Mouse (Mus musculus) stomach, embryonic 14.5 days (tissue): ENCODE results near the gene Traf4. TPM values are rescaled to one million over a fixed set of nuclear protein-coding genes. Genes with fewer than 3 reads are reported as not detected.

Experiments
- ATAC-seq: fragments of 200-750 bp; cut with Nextera tagmentation; 2 replicates; pipeline ENCODE4 v1.8.0; 2017; ENCODE audit warnings: low read depth, moderate TSS enrichment; ENCODE audit not compliant: insufficient number of reproducible peaks, insufficient read depth, low FRiP score
- H3K27ac ChIP-seq: fragments of 300-500 bp; sonication (generic); 2 replicates; pipeline ENCODE4 v1.5.1; 2014; ENCODE audit warnings: mild to moderate bottlenecking, low read length, moderate library complexity, mixed read lengths
- H3K27me3 ChIP-seq: fragments of 300-500 bp; sonication (generic); 2 replicates; pipeline ENCODE4 v1.6.1; 2014; ENCODE audit warnings: low read length, control low read depth, mixed read lengths; ENCODE audit not compliant: control insufficient read depth, insufficient read depth
- H3K36me3 ChIP-seq: fragments of 300-500 bp; sonication (generic); 2 replicates; pipeline ENCODE4 v1.6.1; 2014; ENCODE audit warnings: mild to moderate bottlenecking, control low read depth, low read length, moderate library complexity, mixed read lengths; ENCODE audit not compliant: control insufficient read depth, insufficient read depth
- H3K4me1 ChIP-seq: fragments of 300-500 bp; sonication (generic); 2 replicates; pipeline ENCODE4 v1.6.1; 2014; ENCODE audit warnings: low read length, control low read depth, mixed read lengths; ENCODE audit not compliant: control insufficient read depth, insufficient read depth
- H3K4me2 ChIP-seq: fragments of 300-500 bp; sonication (generic); replicated peaks from 2 replicates; pipeline ENCODE4 v1.6.1; 2014; ENCODE audit warnings: low read depth, low read length, control low read depth
- H3K4me3 ChIP-seq: fragments of 300-500 bp; sonication (generic); 2 replicates; pipeline ENCODE4 v1.5.1; 2014; ENCODE audit warnings: low read depth, low read length, control low read depth
- H3K9ac ChIP-seq: fragments of 300-500 bp; sonication (generic); replicated peaks from 2 replicates; pipeline ENCODE4 v1.6.1; 2014; ENCODE audit warnings: low read depth, mild to moderate bottlenecking, control low read depth, low read length, moderate library complexity, mixed read lengths
- H3K9me3 ChIP-seq: fragments of 300-500 bp; sonication (generic); 2 replicates; pipeline ENCODE4 v1.6.1; 2016; ENCODE audit warnings: low read depth, low read length, control low read depth; ENCODE audit not compliant: control insufficient read depth
- WGBS: fragments of 180-500 bp; shearing (Covaris S2); extraction: QIAGEN DNeasy Blood & Tissue Kit; methylation state at CpG from one replicate; pipeline ENCODE4 v1.1.7; 2014; 5-methylcytosine and 5-hydroxymethylcytosine counted together
- polyA plus RNA-seq: library from polyadenylated mRNA; unstranded; fragments of >200 nt; fragmentation: Nextera tagmentation; extraction: Ambion mirVana; gene quantifications from 2 replicates; pipeline ENCODE4 v1.2.1, GENCODE M21; 2014

The Traf4 gene
- polyA plus RNA-seq, 1 experiment from 2014 or later: 53.5 TPM

DNA sequence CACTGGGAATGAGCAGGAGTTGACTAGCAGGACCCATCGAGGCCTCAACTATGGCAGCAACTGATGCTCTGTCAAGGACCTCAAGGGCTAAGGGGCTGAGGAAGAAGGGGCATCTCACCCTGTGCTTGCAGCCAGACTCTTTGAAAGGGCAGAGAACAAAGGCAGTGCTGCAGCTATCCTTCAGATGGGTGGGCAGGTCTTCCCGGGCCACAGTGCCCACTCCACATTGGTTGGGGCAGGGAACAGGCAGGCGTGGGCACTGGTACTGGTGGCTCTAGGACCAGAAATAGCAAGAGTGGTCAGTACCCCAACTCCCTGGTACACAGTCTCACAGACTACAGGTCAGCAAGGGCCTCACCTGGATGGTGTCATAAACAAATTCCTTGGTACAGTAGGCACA lies 4.7 kb downstream of the Traf4 start:
- Histone ChIP-seq H3K9me3 (no peaks in the 10 kb centered on the region), H3K27me3 (no peaks in the 10 kb centered on the region), H3K4me2 (no peak overlapping the region), H3K9ac (no peak overlapping the region), H3K4me1 (peaks cover 20% of the 10 kb centered on the region), H3K27ac (no peak overlapping the region), H3K36me3 (peaks cover 75% of the 10 kb centered on the region), H3K4me3 (no peak overlapping the region)
- 84% methylated on average over 3 of the region's 3 CpGs for WGBS
- ATAC-seq: no peak

DNA sequence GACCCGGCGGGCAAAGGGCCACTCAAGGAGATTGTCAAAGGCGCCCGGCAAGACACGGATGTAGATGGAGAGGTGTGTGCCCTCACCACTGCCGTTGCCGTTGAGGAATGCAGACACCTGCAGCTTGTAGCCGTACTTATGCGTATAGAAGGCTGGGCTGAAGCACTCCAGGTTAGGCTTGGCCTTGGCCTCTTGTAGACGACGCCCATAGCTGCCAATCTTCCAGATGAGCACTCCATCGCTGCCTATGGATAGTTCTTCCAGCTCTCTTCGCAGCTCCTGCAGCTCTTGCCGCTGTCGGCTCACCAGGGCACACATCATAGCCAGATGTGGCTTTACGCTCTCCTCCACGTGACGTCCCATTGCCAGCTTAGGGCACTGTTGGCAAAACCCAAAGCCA lies 5.2 kb downstream of the Traf4 start:
- H3K4me2 ChIP-seq: no peak overlapping the region
- peaks cover 19% of the 10 kb centered on the region for H3K4me1 ChIP-seq
- H3K27me3 ChIP-seq: no peaks in the 10 kb centered on the region
- H3K9me3 ChIP-seq: no peaks in the 10 kb centered on the region
- H3K9ac ChIP-seq: no peak overlapping the region
- no peak overlapping the region for H3K27ac ChIP-seq
- peaks cover 80% of the 10 kb centered on the region for H3K36me3 ChIP-seq
- ATAC-seq: no peak
- WGBS: 82% methylated on average over 18 of the region's 18 CpGs
- no peak overlapping the region for H3K4me3 ChIP-seq

DNA sequence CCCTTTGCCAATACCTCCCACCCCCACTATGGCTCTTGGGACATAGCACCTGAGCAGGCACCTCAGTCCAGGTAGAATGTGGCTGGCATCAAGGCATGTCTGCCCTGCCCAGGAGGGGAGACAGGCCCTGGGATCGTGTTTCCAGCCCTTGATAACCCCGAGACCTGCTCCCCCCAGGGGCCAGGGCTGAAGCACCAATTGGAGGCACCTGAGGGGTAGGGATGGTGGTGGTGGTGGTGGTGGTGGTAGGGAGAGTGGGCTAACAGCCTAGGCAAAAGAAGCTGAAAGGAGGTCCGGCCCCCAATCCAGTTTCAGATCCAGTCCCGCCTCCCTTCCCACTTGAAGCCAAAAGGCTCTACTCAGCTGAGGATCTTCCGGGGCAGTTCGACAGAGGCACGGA lies 5.8 kb downstream of the Traf4 start:
- Histone ChIP-seq H3K4me1 (peaks cover 19% of the 10 kb centered on the region), H3K9ac (no peak overlapping the region), H3K36me3 (peaks cover 86% of the 10 kb centered on the region), H3K9me3 (no peaks in the 10 kb centered on the region), H3K27me3 (no peaks in the 10 kb centered on the region), H3K27ac (no peak overlapping the region), H3K4me2 (no peak overlapping the region), H3K4me3 (no peak overlapping the region)
- no peak for ATAC-seq
- WGBS: 66% methylated on average over 7 of the region's 7 CpGs

DNA sequence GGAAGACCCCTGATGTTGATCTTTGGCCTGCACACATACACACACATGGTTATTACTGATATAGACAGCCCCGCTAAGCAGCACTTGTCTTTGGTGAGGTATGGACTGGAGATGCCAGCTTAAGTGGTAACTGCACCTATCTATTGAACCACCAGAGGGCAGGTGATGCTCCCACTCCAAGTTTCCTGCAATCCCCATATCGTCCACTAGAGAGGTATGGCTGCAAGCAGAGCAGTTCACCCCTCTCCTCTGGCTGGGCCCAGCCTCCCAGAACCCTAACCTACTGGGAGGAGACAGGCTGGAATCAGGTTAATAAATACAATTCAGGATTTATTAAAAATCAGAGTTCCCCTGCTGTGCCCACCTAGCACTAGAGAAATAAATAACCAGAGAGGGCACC lies 6.3 kb downstream of the Traf4 start:
- Histone ChIP-seq H3K4me1 (peaks cover 19% of the 10 kb centered on the region), H3K4me2 (no peak overlapping the region), H3K27me3 (no peaks in the 10 kb centered on the region), H3K36me3 (peaks cover 91% of the 10 kb centered on the region), H3K9me3 (no peaks in the 10 kb centered on the region), H3K9ac (no peak overlapping the region), H3K4me3 (no peak overlapping the region), H3K27ac (no peak overlapping the region)
- 8% methylated on average over 2 of the region's 2 CpGs for WGBS
- no peak for ATAC-seq

DNA sequence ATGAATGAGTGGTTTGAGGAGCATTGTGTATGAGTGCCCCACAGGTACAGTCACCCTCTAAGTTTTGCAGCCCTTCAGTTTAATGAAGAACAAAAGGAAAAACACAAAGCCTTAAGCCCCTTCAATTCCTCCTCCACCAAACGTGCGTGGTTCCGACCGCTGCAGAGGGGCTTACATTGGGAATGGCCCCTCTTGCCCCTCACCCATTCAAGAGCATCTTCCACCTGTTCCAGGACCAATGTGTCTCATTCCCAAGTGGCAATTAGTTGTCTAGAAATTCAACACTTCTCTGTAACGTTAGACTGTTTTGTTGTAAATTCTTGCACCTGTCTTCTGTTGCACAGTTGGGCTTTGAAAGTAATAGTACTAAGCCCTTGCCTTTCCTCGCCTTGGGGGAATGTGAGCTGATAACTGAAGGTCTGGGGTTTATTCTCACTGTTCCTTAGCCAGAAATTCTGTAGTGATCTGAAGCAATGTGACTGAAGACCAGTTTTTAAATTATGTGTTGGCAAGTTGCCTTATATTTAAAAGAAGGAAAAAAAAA lies 9.2 kb downstream of the Traf4 start:
- no peak overlapping the region for H3K27ac ChIP-seq
- WGBS: 71% methylated on average over 6 of the region's 6 CpGs
- H3K36me3 ChIP-seq: peaks cover 75% of the 10 kb centered on the region

DNA sequence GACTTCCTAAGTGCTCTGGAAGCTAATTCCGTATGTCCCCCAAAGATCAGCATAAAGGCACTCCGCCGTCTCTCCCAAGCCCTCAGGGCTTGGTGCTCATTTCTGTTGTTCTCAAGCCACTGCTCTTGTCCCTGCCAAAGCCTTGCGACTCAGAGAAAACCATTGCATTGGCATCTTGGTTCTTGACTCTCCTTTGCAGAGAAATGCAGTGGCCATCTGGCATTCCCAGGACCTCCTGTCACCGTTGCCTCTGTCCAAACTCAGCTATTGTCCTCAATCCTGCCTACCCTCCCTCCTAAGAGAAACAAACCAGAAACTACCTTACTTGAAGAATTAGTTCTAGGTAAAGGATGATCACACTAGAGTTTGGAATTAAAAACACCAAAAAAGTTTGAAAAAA lies 9.7 kb downstream of the Traf4 start:
- no peak overlapping the region for H3K4me2 ChIP-seq
- no peak overlapping the region for H3K27ac ChIP-seq
- no peaks in the 10 kb centered on the region; the same call in 1 of the 2 replicates for H3K4me1 ChIP-seq
- no peaks in the 10 kb centered on the region for H3K27me3 ChIP-seq
- no peak overlapping the region for H3K4me3 ChIP-seq
- H3K9me3 ChIP-seq: no peaks in the 10 kb centered on the region
- 80% methylated on average over 5 of the region's 5 CpGs for WGBS
- ATAC-seq: no peak
- no peak overlapping the region for H3K9ac ChIP-seq
- peaks cover 70% of the 10 kb centered on the region for H3K36me3 ChIP-seq

More for the DNA sequence above, 9.2 kb downstream of the Traf4 start:
- no peaks in the 10 kb centered on the region for H3K27me3 ChIP-seq
- H3K4me2 ChIP-seq: no peak overlapping the region
- H3K9me3 ChIP-seq: no peaks in the 10 kb centered on the region
- no peak overlapping the region for H3K9ac ChIP-seq
- no peaks in the 10 kb centered on the region; the same call in 1 of the 2 replicates for H3K4me1 ChIP-seq
- H3K4me3 ChIP-seq: no peak overlapping the region
- no peak for ATAC-seq

DNA sequence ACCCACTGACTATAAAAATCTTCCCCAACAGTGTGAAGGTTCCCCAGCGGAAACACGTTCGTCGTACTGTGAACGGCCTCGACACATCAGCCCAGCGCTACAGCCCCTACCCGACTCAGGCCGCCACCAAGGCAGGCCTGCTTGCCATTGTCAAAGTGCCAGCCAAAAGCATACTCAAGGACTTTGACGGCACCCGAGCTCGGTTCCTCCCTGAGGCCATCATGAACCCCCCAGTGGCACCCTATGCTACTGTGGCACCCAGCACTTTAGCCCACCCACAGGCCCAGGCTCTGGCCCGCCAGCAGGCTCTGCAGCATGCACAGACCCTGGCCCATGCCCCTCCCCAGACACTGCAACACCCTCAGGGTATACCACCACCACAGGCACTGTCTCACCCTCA lies 11.6 kb downstream of the Traf4 start:
- Histone ChIP-seq H3K4me1 (no peaks in the 10 kb centered on the region; the same call in 1 of the 2 replicates), H3K4me3 (no peak overlapping the region), H3K27me3 (no peaks in the 10 kb centered on the region), H3K9me3 (no peaks in the 10 kb centered on the region), H3K27ac (no peak overlapping the region), H3K36me3 (peaks cover 64% of the 10 kb centered on the region), H3K4me2 (no peak overlapping the region), H3K9ac (no peak overlapping the region)
- ATAC-seq: no peak
- WGBS: 87% methylated on average over 13 of the region's 13 CpGs

DNA sequence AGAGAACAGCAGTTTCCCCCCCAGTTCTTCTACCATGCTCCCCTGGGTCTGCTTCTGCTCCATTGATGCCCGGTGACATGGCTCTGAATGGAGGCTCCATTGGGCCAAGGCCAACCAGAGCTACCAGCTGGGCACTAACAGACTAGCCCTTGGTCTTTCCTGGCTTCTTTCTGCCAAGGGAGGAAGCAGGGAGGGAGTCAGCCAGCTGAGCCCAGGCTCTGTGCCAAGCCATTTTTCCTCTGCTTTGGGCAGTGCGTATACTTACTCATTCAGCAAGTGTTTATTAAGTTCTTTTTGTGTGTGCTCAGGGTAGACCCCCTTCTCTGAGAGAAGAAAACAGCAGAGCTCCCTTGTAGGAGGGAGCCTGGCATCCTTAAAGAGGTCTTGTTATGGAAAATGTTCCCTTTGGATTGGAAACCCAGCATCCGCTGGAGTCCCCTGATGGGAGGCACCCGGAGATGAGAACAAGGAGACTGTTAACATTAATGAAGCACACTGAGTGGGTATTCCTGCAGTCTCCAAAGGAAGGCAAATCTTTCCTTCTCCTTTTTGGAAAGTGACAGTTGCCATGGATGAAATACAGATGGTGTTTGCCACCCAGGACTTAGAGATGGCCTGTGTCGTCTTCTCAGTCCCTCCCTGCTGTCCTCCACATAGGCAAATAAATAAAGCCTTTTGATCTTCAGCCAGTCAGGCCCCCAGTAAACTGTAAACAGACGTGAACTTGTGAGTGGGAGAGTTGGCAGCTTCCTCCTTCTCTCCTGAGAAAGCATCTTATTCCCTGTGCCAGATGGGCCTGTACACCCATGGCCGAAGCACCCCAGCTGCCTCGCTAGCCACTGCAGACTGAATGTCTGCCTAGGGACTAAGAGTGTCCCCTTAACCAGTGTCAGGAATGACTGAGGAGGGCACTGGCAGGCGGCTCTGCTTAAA lies 12.8 kb downstream of the Traf4 start:
- ATAC-seq: no peak
- H3K36me3 ChIP-seq: peaks cover 51% of the 10 kb centered on the region
- H3K9ac ChIP-seq: no peak overlapping the region
- WGBS: 50% methylated on average over 9 of the region's 9 CpGs
- H3K27ac ChIP-seq: peak overlapping the region; percentile 17; the same call in 1 of the 2 replicates
- H3K9me3 ChIP-seq: no peaks in the 10 kb centered on the region
- no peak overlapping the region for H3K4me3 ChIP-seq
- no peaks in the 10 kb centered on the region for H3K27me3 ChIP-seq
- no peaks in the 10 kb centered on the region; the same call in 1 of the 2 replicates for H3K4me1 ChIP-seq
- no peak overlapping the region for H3K4me2 ChIP-seq
